Mouse (Mus musculus) kidney, embryonic 16.5 days (tissue): Measurements from ENCODE around the gene 1700047I17Rik2. TPM values are rescaled to one million over a fixed set of nuclear protein-coding genes. Genes with fewer than 3 reads are reported as not detected.
"Not testable (repeated sequence)": the region's sequence is repeated elsewhere in the genome, so short reads cannot be mapped to it uniquely, and the experiment has no call there.

ENCODE experiments used
- ATAC-seq: fragments of 200-750 bp; cut with Nextera tagmentation; 2 replicates; pipeline ENCODE4 v1.8.0; 2017; ENCODE audit warnings: moderate TSS enrichment; ENCODE audit not compliant: low FRiP score, low TSS enrichment
- H3K27ac ChIP-seq: fragments of 300-500 bp; sonication (generic); 2 replicates; pipeline ENCODE4 v1.5.1; 2014; ENCODE audit warnings: low read length
- H3K27me3 ChIP-seq: fragments of 300-500 bp; sonication (generic); 2 replicates; pipeline ENCODE4 v1.6.1; 2014; ENCODE audit warnings: low read length, control low read depth, mixed read lengths; ENCODE audit not compliant: insufficient read depth
- H3K36me3 ChIP-seq: fragments of 300-500 bp; sonication (generic); 2 replicates; pipeline ENCODE4 v1.6.1; 2014; ENCODE audit warnings: low read length, control low read depth, mixed read lengths; ENCODE audit not compliant: insufficient read depth
- H3K4me1 ChIP-seq: fragments of 300-500 bp; sonication (generic); 2 replicates; pipeline ENCODE4 v1.6.1; 2014; ENCODE audit warnings: low read length, control low read depth, mixed read lengths; ENCODE audit not compliant: insufficient read depth
- H3K4me2 ChIP-seq: fragments of 300-500 bp; sonication (generic); replicated peaks from 2 replicates; pipeline ENCODE4 v1.6.1; 2014; ENCODE audit warnings: low read depth, low read length
- H3K4me3 ChIP-seq: fragments of 300-500 bp; sonication (generic); 2 replicates; pipeline ENCODE4 v1.5.1; 2014; ENCODE audit warnings: mild to moderate bottlenecking, low read length
- H3K9ac ChIP-seq: fragments of 300-500 bp; sonication (generic); replicated peaks from 2 replicates; pipeline ENCODE4 v1.6.1; 2014; ENCODE audit warnings: low read length
- H3K9me3 ChIP-seq: fragments of 300-500 bp; sonication (generic); 2 replicates; pipeline ENCODE4 v1.6.1; 2016; ENCODE audit warnings: low read length, control low read depth
- WGBS: fragments of 180-500 bp; shearing (Covaris S2); extraction: QIAGEN DNeasy Blood & Tissue Kit; methylation state at CpG from one replicate; pipeline ENCODE4 v1.1.7; 2014; 5-methylcytosine and 5-hydroxymethylcytosine counted together
- polyA plus RNA-seq: library from polyadenylated mRNA; unstranded; fragments of >200 nt; fragmentation: Nextera tagmentation; extraction: Ambion mirVana; gene quantifications from 2 replicates; pipeline ENCODE4 v1.2.1, GENCODE M21; 2015

1700047I17Rik2 gene
- 6.9 and 8.1 TPM in 2 replicates for polyA plus RNA-seq

- not testable (repeated sequence) for H3K4me1 ChIP-seq, H3K36me3 ChIP-seq, H3K9me3 ChIP-seq, H3K27ac ChIP-seq, H3K4me2 ChIP-seq, H3K9ac ChIP-seq, H3K4me3 ChIP-seq, H3K27me3 ChIP-seq
- ATAC-seq: peak; percentile 97
- no CpG with 5 or more reads among the region's 40 CpGs for WGBS
Measured at GRCm38 (mm10) chr12:55199306-55199705, at the start of gene 1700047I17Rik2. Gene 1700047I17Rik2, plus strand, starts transcription at chr12:55199592.

GRCm38 (mm10) chr12:55154559-55155448 lies 44.6 kb upstream of the 1700047I17Rik2 start, which contains the start of gene Srp54b:
Gene Srp54b, plus strand, starts transcription at chr12:55155104.
- H3K27me3 ChIP-seq, H3K36me3 ChIP-seq, H3K9ac ChIP-seq, H3K27ac ChIP-seq, H3K9me3 ChIP-seq, H3K4me2 ChIP-seq, H3K4me1 ChIP-seq, H3K4me3 ChIP-seq: not testable (repeated sequence)
- peak; percentile 98 for ATAC-seq
- no CpG with 5 or more reads among the region's 57 CpGs for WGBS

GRCm38 (mm10) chr12:55155449-55155783 lies 44.0 kb upstream of the 1700047I17Rik2 start:
- not testable (repeated sequence) for H3K9me3 ChIP-seq, H3K4me3 ChIP-seq, H3K4me2 ChIP-seq, H3K36me3 ChIP-seq, ATAC-seq, H3K9ac ChIP-seq, H3K27me3 ChIP-seq, H3K27ac ChIP-seq, H3K4me1 ChIP-seq
- WGBS: 0% methylated on average over 8 of the region's 24 CpGs

GRCm38 (mm10) chr12:55167034-55167557 lies 32.3 kb upstream of the 1700047I17Rik2 start:
- H3K9me3 ChIP-seq, H3K4me3 ChIP-seq, H3K36me3 ChIP-seq, H3K4me1 ChIP-seq, ATAC-seq, H3K27me3 ChIP-seq, H3K4me2 ChIP-seq, H3K27ac ChIP-seq, H3K9ac ChIP-seq: not testable (repeated sequence)
- no CpG with 5 or more reads among the region's 7 CpGs for whole genome bisulfite sequencing

- not testable (repeated sequence) for H3K9me3 ChIP-seq, H3K36me3 ChIP-seq, H3K4me2 ChIP-seq, H3K27ac ChIP-seq, H3K4me1 ChIP-seq, H3K27me3 ChIP-seq, ATAC-seq, H3K9ac ChIP-seq, H3K4me3 ChIP-seq
- no CpG with 5 or more reads among the region's 8 CpGs for WGBS
Measured at GRCm38 (mm10) chr12:55187686-55188085, 11.7 kb upstream of the 1700047I17Rik2 start.

- H3K4me2 ChIP-seq, ATAC-seq: not testable (repeated sequence)
- WGBS: no CpG with 5 or more reads among the region's 5 CpGs
Measured at GRCm38 (mm10) chr12:55189127-55189526, 10.3 kb upstream of the 1700047I17Rik2 start.

GRCm38 (mm10) chr12:55199799-55200198 lies 407 bp downstream of the 1700047I17Rik2 start:
- not testable (repeated sequence) for H3K4me3 ChIP-seq, H3K4me1 ChIP-seq, H3K27me3 ChIP-seq, H3K9me3 ChIP-seq, H3K36me3 ChIP-seq, H3K4me2 ChIP-seq, H3K9ac ChIP-seq, H3K27ac ChIP-seq
- WGBS: no CpG with 5 or more reads among the region's 18 CpGs
- peak; percentile 25 for ATAC-seq

More at GRCm38 (mm10) chr12:55189127-55189526, 10.3 kb upstream of the 1700047I17Rik2 start:
- H3K4me3 ChIP-seq, H3K9me3 ChIP-seq, H3K9ac ChIP-seq, H3K4me1 ChIP-seq, H3K27ac ChIP-seq, H3K36me3 ChIP-seq, H3K27me3 ChIP-seq: not testable (repeated sequence)

- no CpG with 5 or more reads among the region's 6 CpGs for WGBS
- H3K4me1 ChIP-seq, H3K27me3 ChIP-seq, H3K27ac ChIP-seq, H3K4me3 ChIP-seq, H3K36me3 ChIP-seq, H3K9ac ChIP-seq, H3K9me3 ChIP-seq, ATAC-seq, H3K4me2 ChIP-seq: not testable (repeated sequence)
Measured at GRCm38 (mm10) chr12:55212944-55213343, 13.6 kb downstream of the 1700047I17Rik2 start.

- H3K4me2 ChIP-seq, H3K36me3 ChIP-seq, H3K4me1 ChIP-seq, H3K27me3 ChIP-seq, H3K27ac ChIP-seq, H3K9me3 ChIP-seq, H3K9ac ChIP-seq: not testable (repeated sequence)
- peak; percentile 98 for ATAC-seq
- H3K4me3 ChIP-seq: peak within 1 kb of the TSS; percentile 41
- no CpG with 5 or more reads among the region's 57 CpGs for WGBS
Measured at GRCm38 (mm10) chr12:55229626-55230519, 30.5 kb downstream of the 1700047I17Rik2 start, which contains the start of gene Srp54c. Gene Srp54c, plus strand, starts transcription at chr12:55230168.
